Mouse (Mus musculus): ENCODE results near the gene Mphosph9. TPM values are rescaled to one million over a fixed set of nuclear protein-coding genes. Genes with fewer than 3 reads are reported as not detected.

Mphosph9 gene
- total and polyA plus RNA-seq, 3 experiments: 5.6 to 9.8 (median 8.0) TPM

DNA sequence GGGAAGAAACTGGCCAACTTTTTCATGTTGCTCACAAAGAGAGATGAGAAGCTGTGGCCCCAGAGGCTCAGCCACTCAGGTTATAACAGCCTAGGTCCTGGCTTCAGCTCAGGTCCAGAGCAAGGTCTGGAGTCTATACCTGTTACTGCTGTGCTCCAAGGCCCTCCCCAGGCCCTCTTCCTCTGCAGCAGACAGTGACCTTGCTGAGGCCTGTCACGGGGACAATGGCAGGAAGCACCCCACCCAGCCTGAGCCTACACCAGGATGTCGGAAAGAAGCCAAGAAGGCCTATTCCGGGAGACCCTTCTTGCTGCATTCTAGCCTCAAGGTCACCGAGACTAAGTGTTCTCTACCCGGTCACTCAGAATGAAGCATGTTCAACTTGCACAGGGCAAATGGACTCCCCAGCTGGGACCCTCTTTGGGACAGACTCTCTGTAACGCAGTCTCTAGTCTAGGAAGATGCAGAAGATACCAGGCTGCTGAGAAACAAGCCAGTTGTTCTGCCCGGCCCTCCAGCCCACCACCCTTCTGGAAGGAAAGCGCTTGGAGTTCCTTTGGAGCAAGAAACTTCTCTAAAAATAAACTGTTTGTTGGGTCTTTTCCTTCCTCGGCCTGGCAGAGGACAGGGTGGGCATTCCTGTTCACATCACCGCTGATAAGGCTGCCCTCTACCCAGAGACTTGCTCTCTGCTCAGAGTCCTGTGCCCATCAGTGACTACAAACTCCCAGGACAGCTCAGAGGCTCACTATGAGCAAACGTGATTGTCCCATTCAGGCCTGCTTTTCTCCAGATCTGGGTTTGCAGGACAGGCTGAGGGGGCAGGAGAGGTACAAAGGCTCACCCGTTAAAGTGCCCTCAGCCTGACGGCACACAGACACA, 113.9 kb downstream of the Mphosph9 start:
- Histone ChIP-seq H3K27ac (ENCODE audit: insufficient read depth, low read depth) (no peak overlapping the region), H3K9me3 (replicated peaks; ENCODE audit: low read length) (no peaks in the 10 kb centered on the region), H3K9ac (ENCODE audit: insufficient read depth, low read depth) (no peak overlapping the region), H3K27me3 (replicated peaks) (no peaks in the 10 kb centered on the region), H3K79me2 (replicated peaks; ENCODE audit: control insufficient read depth, extremely low read depth, insufficient read depth, poor library complexity, severe bottlenecking) (no peaks in the 10 kb centered on the region), H3K36me3 (replicated peaks in 1 of 2; ENCODE audit: control insufficient read depth in 1 of 2, insufficient read depth in 1 of 2, low read length in 1 of 2) (peaks cover 0 to 35% of the 10 kb centered on the region in 2 experiments), H3K4me2 (ENCODE audit: insufficient read depth, low read depth, poor library complexity, severe bottlenecking) (no peak overlapping the region), H3K4me3 (replicated peaks in 1 of 3; ENCODE audit: low read depth in 2 of 3, low read length in 2 of 3, poor library complexity in 1 of 3) (no peak overlapping the region), H3K4me1 (ENCODE audit: control insufficient read depth in 1 of 2, insufficient read depth in 2 of 2) (peaks cover 23 to 46% of the 10 kb centered on the region in 2 experiments)
- TF ChIP-seq JUN (IDR thresholded peaks at IDR 0.05; ENCODE audit: insufficient read depth, low read depth, low read length): no peak
- TF ChIP-seq ELF1 (IDR thresholded peaks at IDR 0.05; ENCODE audit: low read depth, low read length): no peak
- no peak for TF ChIP-seq ZMIZ1 (IDR thresholded peaks at IDR 0.05; ENCODE audit: low read depth, low read length)
- no peak for TF ChIP-seq E2F4 (IDR thresholded peaks at IDR 0.05; ENCODE audit: insufficient replicate concordance, low read depth, low read length)
- no peak for TF ChIP-seq GABPA (IDR thresholded peaks at IDR 0.05; ENCODE audit: insufficient replicate concordance, low read depth, low read length)
- no peak for TF ChIP-seq HCFC1 (IDR thresholded peaks at IDR 0.05; ENCODE audit: low read depth, low read length)
- no peak for TF ChIP-seq MAZ (IDR thresholded peaks at IDR 0.05; ENCODE audit: low read depth, low read length)
- TF ChIP-seq CHD1 (IDR thresholded peaks at IDR 0.05; ENCODE audit: low read depth, low read length): no peak
- no peak for TF ChIP-seq PAX5 (IDR thresholded peaks at IDR 0.05; ENCODE audit: low read length)
- no peak for TF ChIP-seq POLR2A (IDR thresholded peaks at IDR 0.05; ENCODE audit: low read depth, low read length)
- no peak for TF ChIP-seq ZKSCAN1 (IDR thresholded peaks at IDR 0.05; ENCODE audit: borderline replicate concordance, low read depth, low read length)
- DNase-seq (ENCODE audit: extremely low read depth): no peak
- dilution Hi-C loops (cut with MboI; ENCODE audit: extremely low pct_ligation_motif_present, extremely low pct_unique_long_range_greater_than_20kb, low sequenced_read_pairs) (no loop called here), in situ Hi-C loops (cut with MboI; ENCODE audit: low pct_ligation_motif_present, low pct_unique_long_range_greater_than_20kb, low sequenced_read_pairs) (no loop called here)

DNA sequence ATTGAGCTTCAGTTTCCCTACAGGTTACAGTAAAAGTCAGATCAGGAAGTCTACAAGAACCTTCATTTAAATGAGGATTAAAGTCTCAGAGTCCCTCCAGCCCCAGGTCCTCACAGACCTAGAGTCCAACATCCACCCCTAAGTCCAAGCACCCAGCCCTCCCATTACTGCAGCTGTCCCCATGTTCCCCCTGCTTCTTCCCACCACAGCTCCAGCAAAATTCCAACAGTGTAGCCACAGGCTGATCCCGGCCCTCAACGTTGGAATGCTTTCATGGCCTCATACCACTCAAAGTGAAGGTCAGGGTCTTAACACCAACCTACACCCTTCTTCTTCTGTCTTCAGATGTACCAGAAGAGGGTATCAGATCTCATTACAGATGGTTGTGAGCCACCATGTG, 116.1 kb downstream of the Mphosph9 start:
- no peak overlapping the region for H3K4me3 ChIP-seq (replicated peaks in 1 of 3; ENCODE audit: low read depth in 2 of 3, low read length in 2 of 3, poor library complexity in 1 of 3)
- DNase-seq (ENCODE audit: extremely low read depth): no peak
- H3K79me2 ChIP-seq (replicated peaks; ENCODE audit: control insufficient read depth, extremely low read depth, insufficient read depth, poor library complexity, severe bottlenecking): no peaks in the 10 kb centered on the region
- H3K9me3 ChIP-seq (replicated peaks; ENCODE audit: low read length): no peaks in the 10 kb centered on the region
- in situ Hi-C loops (cut with MboI; ENCODE audit: low pct_ligation_motif_present, low pct_unique_long_range_greater_than_20kb, low sequenced_read_pairs): no loop called here
- no peak overlapping the region for H3K4me2 ChIP-seq (ENCODE audit: insufficient read depth, low read depth, poor library complexity, severe bottlenecking)
- dilution Hi-C loops (cut with MboI; ENCODE audit: extremely low pct_ligation_motif_present, extremely low pct_unique_long_range_greater_than_20kb, low sequenced_read_pairs): no loop called here
- H3K27ac ChIP-seq (ENCODE audit: insufficient read depth, low read depth): no peak overlapping the region
- H3K9ac ChIP-seq (ENCODE audit: insufficient read depth, low read depth): no peak overlapping the region
- H3K36me3 ChIP-seq (replicated peaks in 1 of 2; ENCODE audit: control insufficient read depth in 1 of 2, insufficient read depth in 1 of 2, low read length in 1 of 2): peaks cover 0 to 37% of the 10 kb centered on the region in 2 experiments
- H3K27me3 ChIP-seq (replicated peaks): no peaks in the 10 kb centered on the region
- TF ChIP-seq ZNF384 (IDR thresholded peaks at IDR 0.05; ENCODE audit: low read depth, low read length) (no peak), TBP (conservative IDR thresholded peaks at IDR 0.05; ENCODE audit: low read depth, low read length) (no peak), CTCF (conservative IDR thresholded peaks at IDR 0.05 in 1 of 2, IDR thresholded peaks at IDR 0.05 in 1 of 2; ENCODE audit: low read depth in 2 of 2, low read length in 2 of 2) (no peak), RCOR1 (conservative IDR thresholded peaks at IDR 0.05; ENCODE audit: low read depth, low read length) (no peak), PAX5 (IDR thresholded peaks at IDR 0.05; ENCODE audit: low read length) (no peak), USF1 (IDR thresholded peaks at IDR 0.05; ENCODE audit: low read depth, low read length) (no peak), JUND (conservative IDR thresholded peaks at IDR 0.05; ENCODE audit: low read depth, low read length) (no peak), MXI1 (IDR thresholded peaks at IDR 0.05; ENCODE audit: low read depth, low read length) (no peak), HCFC1 (IDR thresholded peaks at IDR 0.05; ENCODE audit: low read depth, low read length) (no peak)
- peaks cover 16 to 42% of the 10 kb centered on the region in 2 experiments for H3K4me1 ChIP-seq (ENCODE audit: control insufficient read depth in 1 of 2, insufficient read depth in 2 of 2)

Measured in CH12.LX (cell line).